ENCODE assay signal across 18 mouse cellular contexts in the genomic region with DNA sequence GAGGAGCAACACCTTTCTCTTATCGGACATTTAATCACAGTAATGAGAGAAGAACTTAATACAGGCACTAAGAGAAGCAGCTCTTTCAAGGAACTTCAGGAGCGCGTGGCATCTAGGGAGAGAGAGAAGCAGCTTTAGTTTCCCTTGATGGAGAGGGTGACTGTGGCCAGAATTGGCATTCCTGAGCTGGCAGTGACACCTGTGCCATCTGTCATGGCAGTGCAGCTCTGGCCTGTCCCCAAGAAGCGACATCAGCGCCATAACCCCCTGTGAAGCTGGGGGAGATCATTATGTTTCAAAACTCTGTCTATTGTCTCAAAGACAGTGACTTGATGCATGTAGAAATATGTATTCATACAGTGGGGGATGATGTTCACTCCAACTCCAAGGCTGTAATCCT.
DNase-seq lines count a peak whose midpoint lies in the region; ATAC-seq lines count a peak whose summit lies in the region.
"Had no signal": no experiment of that assay in that cellular context is flagged by ENCODE, and none has a peak within 500 bp of the region (broad histone marks: within the 10 kb centered on the region; RNA-seq: fewer than 3 reads in every experiment).

No protein-coding gene starts in this region.

- ATAC-seq in cerebellum, adult (ENCODE audit: insufficient number of reproducible peaks, low FRiP score, low TSS enrichment), result peak; percentile 84
- ATAC-seq: forebrain, embryonic 15.5 days; inflammation-experienced regulatory T-cells, adult 6 months; lung, postnatal 0 days; midbrain, embryonic 13.5 days had no signal

- DNase-seq in cerebellum, postnatal 4 days (ENCODE audit: low spot score in 2 of 2), result no peak
- peak; percentile 92 for DNase-seq in brain, adult 2 months (ENCODE audit: low read depth, low spot score)
- DNase-seq in cerebellum, adult 8-10 months, result peak; percentile 79
- DNase-seq in cerebellum, postnatal 25 days, result peak; percentile 87 to 89
- no peak for DNase-seq in Muller cell, postnatal 12 days (ENCODE audit: inconsistent ontology term)
- no peak for DNase-seq in thymus, postnatal 25 days
- DNase-seq: adrenal gland, adult 8-10 months; gastrocnemius, postnatal 14 days; kidney, adult 11 months; kidney, postnatal 14 days; liver, embryonic 13.5 days; lung, adult 18-20 months; lung, postnatal 4 days had no signal

Comparison
In these comparisons a context has a peak if more than half of its experiments do, and no peak if none do; other contexts are left out.
1. DNase-seq: peak in brain, adult 2 months (single experiment), cerebellum, adult 8-10 months (single experiment) and cerebellum, postnatal 25 days (2 of 2); none in cerebellum, postnatal 4 days (0 of 2), Muller cell, postnatal 12 days (single experiment) and thymus, postnatal 25 days (single experiment).